Mouse (Mus musculus) lung, adult 18-20 months (tissue): ENCODE data around the gene Apba1.

Source experiments
- DNase-seq, 2 experiments: peaks; one replicate each; pipeline ENCODE4 v3.0.0; 2022; ENCODE audit warnings: mixed read lengths in 2 of 2

Gene Apba1

GRCm38 (mm10) chr19:23946026-23946685, 187.5 kb downstream of the Apba1 start:
- no peak for DNase-seq

GRCm38 (mm10) chr19:23946751-23947150, 188.1 kb downstream of the Apba1 start:
- DNase-seq = no peak

GRCm38 (mm10) chr19:23947871-23948270, 189.2 kb downstream of the Apba1 start:
- DNase-seq = no peak

- no peak for DNase-seq
These were observed 189.8 kb downstream of the Apba1 start for GRCm38 (mm10) chr19:23948301-23949000.

- no peak for DNase-seq
These were observed 196.8 kb downstream of the Apba1 start for GRCm38 (mm10) chr19:23955461-23955860.

- DNase-seq = peak in 1 of 2 experiments; percentile 37
These were observed 197.8 kb downstream of the Apba1 start for GRCm38 (mm10) chr19:23956299-23956975.

- DNase-seq = peak; percentile 45 to 64
These were observed 198.9 kb downstream of the Apba1 start for GRCm38 (mm10) chr19:23957563-23957962.

GRCm38 (mm10) chr19:23958925-23959324, 200.2 kb downstream of the Apba1 start:
- DNase-seq = peak in 1 of 2 experiments; percentile 12

GRCm38 (mm10) chr19:23959870-23960269, 201.2 kb downstream of the Apba1 start:
- DNase-seq = peak in 1 of 2 experiments; percentile 26

- peak in 1 of 2 experiments; percentile 34 for DNase-seq
These were observed 201.6 kb downstream of the Apba1 start for GRCm38 (mm10) chr19:23960275-23960674.

GRCm38 (mm10) chr19:23960831-23961447, 202.3 kb downstream of the Apba1 start:
- DNase-seq = no peak

GRCm38 (mm10) chr19:23961516-23961915, 202.8 kb downstream of the Apba1 start:
- DNase-seq = peak; percentile 60 to 72

- no peak for DNase-seq
These were observed 205.8 kb downstream of the Apba1 start for GRCm38 (mm10) chr19:23964401-23964910.

- no peak for DNase-seq
These were observed 207.7 kb downstream of the Apba1 start for GRCm38 (mm10) chr19:23966376-23966775.

- peak; percentile 59 to 77 for DNase-seq
These were observed 208.5 kb downstream of the Apba1 start for GRCm38 (mm10) chr19:23967156-23967555.

- peak; percentile 87 to 90 for DNase-seq
These were observed 209.6 kb downstream of the Apba1 start for GRCm38 (mm10) chr19:23968125-23968861.

GRCm38 (mm10) chr19:23968862-23969225, 210.2 kb downstream of the Apba1 start:
- DNase-seq = no peak

- DNase-seq = no peak
These were observed 211.7 kb downstream of the Apba1 start for GRCm38 (mm10) chr19:23970374-23970773.

- no peak for DNase-seq
These were observed 212.7 kb downstream of the Apba1 start for GRCm38 (mm10) chr19:23971391-23971790.

- peak; percentile 66 to 68 for DNase-seq
These were observed 214.4 kb downstream of the Apba1 start for GRCm38 (mm10) chr19:23972881-23973649.

- peak in 1 of 2 experiments; percentile 58 for DNase-seq
These were observed 219.3 kb downstream of the Apba1 start for GRCm38 (mm10) chr19:23977901-23978443.
